Mouse (Mus musculus) heart, embryonic 10.5 days (tissue): ENCODE data around the gene Srsf9. TPM values are rescaled to one million over a fixed set of nuclear protein-coding genes. Genes with fewer than 3 reads are reported as not detected.
A peak's percentile ranks its signal among the peaks of the same experiment; 100 is the strongest.
"Not testable (repeated sequence)": the region's sequence is repeated elsewhere in the genome, so short reads cannot be mapped to it uniquely, and the experiment has no call there.

Experiments
- DNase-seq: peaks from one replicate; pipeline ENCODE4 v3.0.0-alpha.2; 2017; ENCODE audit warnings: low spot score
- H3K27ac ChIP-seq: fragments of 300-500 bp; sonication (generic); 2 replicates; pipeline ENCODE4 v1.5.1; 2016; ENCODE audit warnings: mild to moderate bottlenecking
- H3K27me3 ChIP-seq: fragments of 300-500 bp; sonication (generic); 2 replicates; pipeline ENCODE4 v1.6.1; 2016; ENCODE audit warnings: mild to moderate bottlenecking; ENCODE audit not compliant: poor library complexity, insufficient read depth, severe bottlenecking
- H3K36me3 ChIP-seq: fragments of 300-500 bp; sonication (generic); 2 replicates; pipeline ENCODE4 v1.6.1; 2016; ENCODE audit warnings: mild to moderate bottlenecking, moderate library complexity
- H3K4me1 ChIP-seq: fragments of 300-500 bp; sonication (generic); 2 replicates; pipeline ENCODE4 v1.6.1; 2016; ENCODE audit warnings: mild to moderate bottlenecking
- H3K4me3 ChIP-seq: fragments of 300-500 bp; sonication (generic); 2 replicates; pipeline ENCODE4 v1.5.1; 2016; ENCODE audit warnings: mild to moderate bottlenecking, moderate library complexity
- H3K9me3 ChIP-seq: fragments of 300-500 bp; sonication (generic); 2 replicates; pipeline ENCODE4 v1.6.1; 2016; ENCODE audit warnings: mild to moderate bottlenecking, moderate library complexity
- WGBS: fragments of 180-500 bp; shearing (Covaris S2); methylation state at CpG from one replicate; pipeline ENCODE4 v1.1.7; 2016; 5-methylcytosine and 5-hydroxymethylcytosine counted together
- polyA plus RNA-seq: library from polyadenylated mRNA; unstranded; fragments of >200 nt; fragmentation: Nextera tagmentation; extraction: Ambion mirVana; gene quantifications from 2 replicates; pipeline ENCODE4 v1.2.1, GENCODE M21; 2016

Srsf9 gene
- polyA plus RNA-seq, 1 experiment from 2014 or later, result 293 TPM

DNA sequence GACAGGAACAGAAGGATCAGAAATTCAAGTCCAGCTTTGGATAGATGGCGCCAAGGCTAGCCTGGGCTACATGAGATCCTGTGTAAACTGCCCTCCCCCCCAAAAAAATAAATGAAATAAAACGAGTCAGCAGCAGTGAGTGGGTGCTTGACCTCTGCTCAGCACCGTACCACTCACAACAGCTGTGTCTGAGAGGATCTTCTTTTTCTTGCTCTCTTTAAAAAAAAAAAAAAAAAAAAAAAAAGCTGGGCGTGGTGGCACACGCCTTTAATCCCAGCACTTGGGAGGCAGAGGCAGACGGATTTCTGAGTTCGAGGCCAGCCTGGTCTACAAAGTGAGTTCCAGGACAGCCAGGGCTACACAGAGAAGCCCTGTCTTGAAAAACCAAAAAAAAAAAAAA lies 24.8 kb upstream of the Srsf9 start:
- not testable (repeated sequence) for H3K9me3 ChIP-seq, H3K27me3 ChIP-seq, H3K27ac ChIP-seq, DNase-seq, H3K4me3 ChIP-seq
- H3K4me1 ChIP-seq, result peaks cover 27% of the 10 kb centered on the region
- H3K36me3 ChIP-seq, result peaks cover 21% of the 10 kb centered on the region
- 75% methylated on average over 7 of the region's 7 CpGs for WGBS

DNA sequence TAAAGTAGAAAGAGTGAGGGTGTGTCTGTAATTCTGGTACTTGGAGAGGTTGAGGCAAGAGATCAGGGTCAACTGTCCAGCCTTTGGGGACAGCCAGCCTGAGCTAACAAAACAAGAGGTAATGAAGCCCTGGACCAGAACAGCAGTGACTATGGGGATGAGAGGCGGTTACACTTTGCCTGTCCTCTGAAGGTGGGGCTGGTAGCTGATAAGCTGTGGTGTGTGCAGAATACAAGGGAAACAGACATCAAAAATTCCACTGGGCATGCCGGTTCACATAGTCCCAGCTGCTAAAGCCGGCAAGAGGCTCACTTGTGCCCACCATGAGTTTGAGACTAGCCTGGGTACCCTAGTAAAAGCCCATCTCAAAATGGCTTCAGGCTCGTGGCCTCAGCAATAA lies 14.6 kb upstream of the Srsf9 start:
- no peaks in the 10 kb centered on the region for H3K27me3 ChIP-seq
- H3K4me1 ChIP-seq, result peaks cover 32% of the 10 kb centered on the region
- peak overlapping the region; percentile 57 for H3K27ac ChIP-seq
- 58% methylated on average over 4 of the region's 4 CpGs for WGBS
- H3K9me3 ChIP-seq, result no peaks in the 10 kb centered on the region
- no peak overlapping the region for H3K4me3 ChIP-seq
- no peak for DNase-seq
- H3K36me3 ChIP-seq, result no peaks in the 10 kb centered on the region

DNA sequence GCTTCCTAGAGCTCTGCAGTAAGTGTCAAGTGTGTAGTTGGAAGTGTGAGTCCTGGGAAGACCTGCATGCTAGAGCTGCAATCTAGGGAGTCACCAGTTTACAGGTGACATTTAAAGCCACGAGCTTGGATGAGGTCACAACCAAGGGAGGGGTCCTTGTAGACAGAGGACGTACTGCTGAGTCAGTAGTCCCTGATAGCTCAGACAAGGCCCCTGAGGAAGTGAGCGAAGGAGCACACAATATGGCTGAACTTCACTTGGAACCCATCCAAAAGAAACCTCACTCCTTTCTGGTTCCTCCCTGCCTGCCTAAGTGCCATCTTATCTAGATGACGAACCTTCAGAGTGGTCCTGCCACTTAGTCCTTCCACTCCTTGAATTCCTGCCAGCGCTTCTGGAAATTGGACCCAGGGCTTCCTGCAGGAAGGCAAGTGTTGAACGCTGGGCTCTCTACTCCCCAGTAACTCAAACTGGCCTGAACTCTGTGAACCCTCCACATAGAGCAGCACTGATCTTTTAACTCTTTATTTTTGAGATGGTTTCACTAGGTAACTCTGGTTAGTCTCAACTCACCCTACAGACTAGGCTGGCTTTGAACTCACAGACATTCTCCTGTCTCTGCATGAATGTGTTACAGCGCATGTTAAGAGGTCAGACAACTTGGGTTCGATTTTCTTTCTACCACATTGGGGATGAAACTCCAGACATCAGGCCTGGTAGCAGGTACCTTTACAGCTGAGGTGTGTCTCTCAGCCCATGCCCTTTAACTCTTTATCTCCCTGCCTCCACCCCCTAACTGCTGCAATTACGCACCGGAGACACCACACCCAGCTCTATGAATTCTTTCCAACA lies 13.9 kb upstream of the Srsf9 start:
- 48% methylated on average over 10 of the region's 10 CpGs for WGBS
- peak overlapping the region; percentile 57; the same call in 1 of the 2 replicates for H3K27ac ChIP-seq
- no peaks in the 10 kb centered on the region for H3K9me3 ChIP-seq

DNA sequence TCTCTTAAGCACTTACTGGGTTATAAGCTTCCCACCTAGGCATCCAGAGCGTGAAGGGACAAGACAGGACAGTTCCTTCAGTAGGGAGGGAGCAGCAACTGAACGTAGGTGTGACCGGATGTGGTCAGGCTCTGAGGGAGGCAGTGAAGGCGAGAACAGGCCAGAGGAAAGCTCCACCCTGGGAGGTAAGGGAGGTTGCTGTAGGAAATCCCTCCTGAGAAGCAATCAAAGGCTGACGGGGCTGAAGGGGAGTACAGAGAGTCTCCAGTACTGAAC lies 13.4 kb upstream of the Srsf9 start:
- 35% methylated on average over 5 of the region's 5 CpGs for WGBS
- no peak for DNase-seq
- Histone ChIP-seq H3K36me3 (no peaks in the 10 kb centered on the region), H3K9me3 (no peaks in the 10 kb centered on the region), H3K4me1 (peaks cover 45% of the 10 kb centered on the region), H3K27me3 (no peaks in the 10 kb centered on the region), H3K27ac (peak overlapping the region; percentile 32; the same call in 1 of the 2 replicates), H3K4me3 (no peak overlapping the region)

More for the DNA sequence above, 13.9 kb upstream of the Srsf9 start:
- Histone ChIP-seq H3K27me3 (no peaks in the 10 kb centered on the region), H3K4me3 (no peak overlapping the region), H3K36me3 (no peaks in the 10 kb centered on the region), H3K4me1 (peaks cover 39% of the 10 kb centered on the region)
- DNase-seq, result peak; percentile 82

DNA sequence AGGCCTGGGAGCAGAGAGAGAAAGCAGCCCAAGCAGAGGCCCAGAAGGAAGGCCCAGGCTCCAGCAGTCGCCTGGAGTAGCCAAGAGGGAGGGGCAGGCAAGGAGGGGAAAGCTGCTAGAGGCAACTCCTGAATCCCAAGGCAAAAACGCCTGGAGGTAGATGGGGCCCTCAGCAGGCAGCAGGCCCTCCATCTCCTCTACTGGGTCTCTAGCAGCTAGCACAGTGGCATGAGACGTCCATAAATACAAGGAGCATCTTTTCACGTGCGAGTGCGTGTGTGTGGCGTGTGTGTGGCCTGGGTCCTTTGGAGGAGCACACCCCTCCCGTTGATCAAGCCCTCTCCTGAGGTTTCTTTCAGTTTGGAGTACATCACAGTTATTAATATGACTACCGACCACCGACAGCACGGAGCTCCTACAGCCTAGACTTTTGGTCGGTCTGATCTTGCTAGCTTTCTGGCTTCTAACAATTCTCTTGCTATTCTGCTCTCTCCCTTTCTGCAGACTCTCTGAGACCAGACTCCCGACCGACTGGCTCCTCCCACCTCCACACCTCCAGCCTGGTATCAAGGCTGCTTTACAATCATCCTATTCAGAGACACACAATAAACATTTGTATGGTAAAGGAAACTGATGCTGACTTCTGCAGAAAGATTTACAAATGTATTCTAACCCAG lies 9.9 kb upstream of the Srsf9 start:
- Histone ChIP-seq H3K4me3 (peak overlapping the region; percentile 13), H3K4me1 (peaks cover 56% of the 10 kb centered on the region)
- DNase-seq, result no peak

DNA sequence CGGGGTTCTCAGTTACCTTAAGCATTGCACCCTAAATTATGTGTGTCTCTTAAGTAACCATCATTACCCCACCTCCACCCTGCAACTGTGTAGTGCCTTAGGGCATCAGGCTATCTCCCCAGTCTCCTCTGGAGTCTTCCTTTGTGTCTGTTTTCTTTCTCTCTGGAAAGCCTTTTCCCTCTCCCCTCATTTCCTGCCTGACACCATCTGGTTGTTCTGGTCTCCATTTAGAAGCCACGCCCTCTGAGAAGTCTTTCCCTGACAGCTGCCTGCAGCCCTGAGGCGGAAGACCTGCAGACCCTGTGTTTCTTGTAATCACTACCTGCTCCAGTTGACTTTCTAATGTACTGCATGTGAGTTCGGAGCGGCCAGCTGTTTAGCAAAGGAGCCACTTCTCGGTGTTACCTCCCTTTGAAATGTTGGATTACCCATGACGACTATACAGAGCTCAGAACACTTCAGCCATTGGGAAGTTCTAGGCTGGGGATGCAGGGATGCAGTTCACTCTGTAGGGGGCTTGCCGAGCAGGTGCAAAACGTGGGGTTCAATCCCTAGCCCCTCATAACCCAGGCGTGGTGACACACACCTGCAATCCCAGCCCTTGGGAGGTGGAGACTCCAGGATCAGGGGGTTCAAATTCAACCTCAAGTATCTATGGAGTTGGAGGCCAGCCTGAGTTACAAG lies 9.2 kb upstream of the Srsf9 start:
- H3K9me3 ChIP-seq, result no peaks in the 10 kb centered on the region
- no peak for DNase-seq
- peak overlapping the region; percentile 13 for H3K4me3 ChIP-seq
- H3K36me3 ChIP-seq, result no peaks in the 10 kb centered on the region
- peak overlapping the region; percentile 87 for H3K27ac ChIP-seq
- WGBS, result 3% methylated on average over 10 of the region's 10 CpGs
- peaks cover 49% of the 10 kb centered on the region for H3K4me1 ChIP-seq
- no peaks in the 10 kb centered on the region for H3K27me3 ChIP-seq

More for the DNA sequence above, 9.9 kb upstream of the Srsf9 start:
- Histone ChIP-seq H3K36me3 (no peaks in the 10 kb centered on the region), H3K27me3 (no peaks in the 10 kb centered on the region), H3K9me3 (no peaks in the 10 kb centered on the region), H3K27ac (peak overlapping the region; percentile 87)
- WGBS, result 10% methylated on average over 14 of the region's 14 CpGs

DNA sequence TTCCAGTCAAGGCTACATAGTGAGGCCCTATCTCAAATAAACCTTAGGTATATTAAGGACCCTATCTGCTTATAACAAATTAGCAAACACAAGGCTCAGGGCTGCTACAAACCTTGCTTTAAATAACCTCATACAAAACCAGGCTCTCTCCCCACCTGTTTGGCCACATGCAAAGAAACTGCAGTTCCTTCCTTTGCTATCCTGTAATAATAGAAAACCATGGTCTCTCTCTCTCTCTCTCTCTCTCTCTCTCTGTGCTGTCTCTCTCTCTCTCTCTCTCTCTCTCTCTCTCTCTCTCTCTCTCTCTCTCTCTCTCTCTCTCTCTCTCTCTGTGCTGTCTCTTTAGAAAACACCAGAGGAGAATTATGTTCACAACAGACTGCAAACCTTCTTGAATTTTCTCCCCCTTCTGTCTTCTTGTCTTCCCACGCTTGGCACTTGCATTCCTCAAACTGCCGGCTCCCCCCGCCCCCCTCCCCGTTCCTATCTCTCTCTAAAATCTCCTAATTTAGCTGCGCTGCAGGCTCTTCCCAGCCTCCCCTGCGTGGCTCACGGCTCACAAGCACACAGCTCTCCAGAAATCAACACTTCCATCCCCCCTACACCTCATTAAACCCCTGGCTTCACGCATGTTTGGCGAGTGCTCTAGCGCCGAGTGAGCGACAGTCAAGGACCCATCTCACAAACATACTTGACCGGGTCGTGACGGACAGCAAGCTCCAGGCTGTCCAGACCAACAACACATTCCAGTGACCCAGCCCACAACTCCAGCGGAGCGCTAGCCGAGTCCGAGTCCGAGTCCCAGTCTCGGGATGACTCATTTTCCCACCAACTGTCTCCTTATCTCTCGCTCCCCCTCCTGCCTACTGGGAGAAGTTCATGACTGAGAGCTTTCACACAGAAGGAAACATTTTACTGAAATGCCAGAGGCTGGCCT lies 7.7 kb upstream of the Srsf9 start:
- H3K27ac ChIP-seq, result peak overlapping the region; percentile 87
- H3K9me3 ChIP-seq, result no peaks in the 10 kb centered on the region
- H3K4me1 ChIP-seq, result peaks cover 38% of the 10 kb centered on the region
- no peaks in the 10 kb centered on the region for H3K27me3 ChIP-seq
- DNase-seq, result peak; percentile 96
- no peaks in the 10 kb centered on the region for H3K36me3 ChIP-seq
- H3K4me3 ChIP-seq, result peak overlapping the region; percentile 59
- under 1% methylated on average over 22 of the region's 22 CpGs for WGBS

DNA sequence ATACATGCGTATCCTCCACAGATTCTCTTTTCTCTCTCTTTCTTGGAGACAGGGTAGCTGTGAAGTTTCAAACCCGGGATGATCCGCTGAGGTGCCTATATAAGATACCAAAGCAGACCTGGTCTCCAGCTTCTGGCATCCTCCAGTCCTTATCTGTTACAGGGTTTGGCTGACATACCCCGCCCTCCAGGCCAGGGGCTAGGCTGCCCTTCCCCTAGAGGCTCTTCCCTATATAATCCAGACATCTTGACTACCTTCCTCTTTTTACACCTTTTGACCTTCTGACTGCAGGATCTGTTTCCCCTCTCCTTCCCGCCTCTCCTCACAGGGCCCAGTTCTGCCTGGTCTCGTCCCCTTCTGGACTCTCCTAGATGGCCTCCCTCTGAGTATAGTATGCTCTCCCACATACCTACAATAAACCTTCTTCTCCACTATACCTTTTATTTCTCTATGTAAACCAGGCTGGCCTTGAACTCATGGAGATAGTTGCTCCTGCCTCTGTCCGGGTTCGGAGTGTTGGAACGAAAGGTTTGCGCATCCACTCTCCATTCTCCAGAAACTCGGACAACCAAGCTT lies 633 bp upstream of the Srsf9 start:
- peak overlapping the region; percentile 98 for H3K27ac ChIP-seq
- no peaks in the 10 kb centered on the region for H3K27me3 ChIP-seq
- no peaks in the 10 kb centered on the region for H3K9me3 ChIP-seq
- H3K36me3 ChIP-seq, result peaks cover 18% of the 10 kb centered on the region
- no peak for DNase-seq
- H3K4me3 ChIP-seq, result peak overlapping the region; percentile 94
- H3K4me1 ChIP-seq, result peaks cover 31% of the 10 kb centered on the region
- 16% methylated on average over 11 of the region's 11 CpGs for WGBS

DNA sequence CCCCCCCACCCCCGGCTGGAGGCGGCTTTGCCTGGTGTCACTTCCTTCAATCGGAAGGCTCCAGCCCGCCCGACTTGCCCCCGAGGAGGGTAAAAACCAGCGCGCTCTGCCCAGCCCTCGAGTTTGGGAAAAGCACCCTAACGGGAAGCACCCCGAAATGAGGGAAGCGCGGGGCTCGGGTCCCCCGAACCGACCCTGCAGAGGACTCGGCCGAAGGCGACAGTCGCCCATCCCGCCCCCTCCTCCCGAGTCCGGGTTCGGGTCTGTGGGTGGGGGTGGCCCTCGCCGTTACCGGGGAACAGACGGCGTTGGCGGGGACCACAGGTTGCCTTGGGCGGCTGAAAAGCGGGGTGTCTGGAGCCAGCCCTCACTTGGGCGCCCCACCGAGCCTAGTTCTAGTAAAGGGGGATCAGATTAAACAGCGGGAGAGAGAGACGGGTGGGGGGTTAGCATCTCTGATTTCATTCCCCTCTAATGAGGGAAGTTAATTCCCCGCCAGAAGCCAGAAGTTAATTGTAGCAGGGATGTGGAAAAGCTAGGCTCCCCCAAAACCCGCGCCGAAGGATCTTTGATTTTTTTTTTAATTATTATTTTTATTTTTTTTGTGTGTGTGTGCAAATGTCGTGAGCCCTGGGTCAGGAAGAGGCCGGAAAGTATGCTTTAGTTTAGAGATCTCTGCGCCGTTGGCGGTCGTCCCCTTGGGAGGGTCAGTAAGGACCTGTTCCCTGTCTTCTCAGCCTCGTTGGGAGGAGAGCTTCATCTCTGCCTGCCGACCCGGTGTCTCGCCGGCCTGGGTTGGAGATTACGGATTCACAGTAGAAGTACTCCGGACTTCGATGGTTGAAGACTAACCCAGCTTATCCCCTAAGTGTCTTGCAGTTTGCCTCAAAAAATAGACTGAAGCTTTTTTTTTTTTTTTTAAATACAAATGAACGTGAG lies 902 bp downstream of the Srsf9 start:
- peaks cover 34% of the 10 kb centered on the region for H3K36me3 ChIP-seq
- peak overlapping the region; percentile 94 for H3K4me3 ChIP-seq
- DNase-seq, result no peak
- peak overlapping the region; percentile 98 for H3K27ac ChIP-seq
- peaks cover 31% of the 10 kb centered on the region for H3K4me1 ChIP-seq
- H3K9me3 ChIP-seq, result no peaks in the 10 kb centered on the region
- under 1% methylated on average over 55 of the region's 55 CpGs for WGBS
- H3K27me3 ChIP-seq, result no peaks in the 10 kb centered on the region

DNA sequence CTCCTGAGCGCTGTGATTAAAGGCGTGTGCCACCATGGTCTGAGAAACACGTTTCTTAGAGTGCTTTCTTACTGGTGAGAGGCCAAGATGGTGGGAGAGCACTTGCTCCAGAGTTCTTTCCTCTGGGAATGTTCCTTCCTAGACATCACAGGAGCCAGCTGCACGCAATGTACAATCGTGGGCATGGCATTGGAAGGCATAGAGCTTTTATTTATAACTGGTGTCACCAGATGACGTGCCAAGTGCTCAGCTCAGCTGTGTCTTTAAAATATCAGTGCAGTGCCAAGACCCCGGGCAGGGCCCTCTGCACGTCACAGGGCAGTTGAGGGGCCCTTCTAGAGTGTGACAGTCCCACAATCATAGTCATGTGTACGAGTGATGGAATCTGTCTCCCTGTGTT lies 4.0 kb downstream of the Srsf9 start:
- no peaks in the 10 kb centered on the region for H3K9me3 ChIP-seq
- H3K36me3 ChIP-seq, result peaks cover 64% of the 10 kb centered on the region
- H3K27me3 ChIP-seq, result no peaks in the 10 kb centered on the region
- no peak for DNase-seq
- H3K27ac ChIP-seq, result no peak overlapping the region
- WGBS, result 87% methylated on average over 9 of the region's 9 CpGs
- H3K4me3 ChIP-seq, result no peak overlapping the region
- peaks cover 30% of the 10 kb centered on the region for H3K4me1 ChIP-seq

DNA sequence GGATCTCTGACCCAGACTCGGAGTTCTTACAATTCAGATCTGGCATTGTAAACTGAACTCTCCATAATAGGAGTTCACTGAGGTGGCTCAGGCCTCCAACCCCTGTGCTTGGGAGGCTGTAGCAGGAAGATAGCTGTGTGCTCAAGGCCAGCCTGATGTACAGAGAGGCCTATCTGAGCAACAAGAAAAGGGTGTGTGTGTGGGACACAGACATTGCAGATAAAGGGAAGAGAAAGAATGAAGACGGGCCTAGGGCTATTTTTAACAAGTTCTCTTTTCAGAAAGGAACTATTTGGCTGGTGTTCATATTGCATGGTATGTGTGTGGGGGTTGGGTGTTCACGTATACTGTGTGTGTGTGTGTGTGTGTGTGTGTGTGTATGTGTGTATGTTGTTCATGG lies 6.6 kb downstream of the Srsf9 start:
- Histone ChIP-seq H3K4me3 (no peak overlapping the region), H3K9me3 (no peaks in the 10 kb centered on the region), H3K4me1 (peaks cover 22% of the 10 kb centered on the region), H3K36me3 (peaks cover 76% of the 10 kb centered on the region), H3K27me3 (no peaks in the 10 kb centered on the region), H3K27ac (no peak overlapping the region)
- peak; percentile 90 for DNase-seq
- 64% methylated on average over 3 of the region's 3 CpGs for WGBS
